Mouse (Mus musculus) spleen, adult 2 months (tissue): ENCODE data around the gene Ptpre.

ENCODE experiments used
- CTCF ChIP-seq: fragments of 200-500 bp; IDR thresholded peaks from 2 replicates; pipeline ENCODE4 v1.5.1; 2011; ENCODE audit warnings: mild to moderate bottlenecking, inconsistent platforms; ENCODE audit not compliant: insufficient read depth, insufficient read length, insufficient replicate concordance; ENCODE audit errors: extremely low read depth
- POLR2A ChIP-seq: fragments of 200-500 bp; IDR thresholded peaks from 2 replicates; pipeline ENCODE4 v1.6.1; 2011; ENCODE audit warnings: low read depth, low read length, inconsistent platforms

- TF ChIP-seq CTCF (no peak), POLR2A (no peak)
Observed at GRCm38 (mm10) chr7:135704251-135704650, 167.0 kb downstream of the Ptpre start.
